Mouse (Mus musculus) intestine, postnatal 0 days (tissue): Measurements from ENCODE around the gene Ppp2r2c. TPM values are rescaled to one million over a fixed set of nuclear protein-coding genes. Genes with fewer than 3 reads are reported as not detected.

Experiments
- ATAC-seq: fragments of 200-750 bp; cut with Nextera tagmentation; 2 replicates; pipeline ENCODE4 v1.8.0; 2017; ENCODE audit warnings: mild to moderate bottlenecking, moderate TSS enrichment, moderate library complexity
- H3K27ac ChIP-seq: fragments of 300-500 bp; sonication (generic); 2 replicates; pipeline ENCODE4 v1.5.1; 2014; ENCODE audit warnings: mild to moderate bottlenecking, low read depth, low read length, moderate library complexity
- H3K27me3 ChIP-seq: fragments of 300-500 bp; sonication (generic); replicated peaks from 2 replicates; pipeline ENCODE4 v1.6.1; 2014; ENCODE audit warnings: low read length, mixed read lengths; ENCODE audit not compliant: control insufficient read depth, insufficient read depth
- H3K36me3 ChIP-seq: fragments of 300-500 bp; sonication (generic); 2 replicates; pipeline ENCODE4 v1.6.1; 2014; ENCODE audit warnings: mild to moderate bottlenecking, moderate library complexity; ENCODE audit not compliant: control insufficient read depth, insufficient read depth
- H3K4me1 ChIP-seq: fragments of 300-500 bp; sonication (generic); replicated peaks from 2 replicates; pipeline ENCODE4 v1.6.1; 2014; ENCODE audit warnings: antibody characterized with exemption, low read length, mixed read lengths; ENCODE audit not compliant: control insufficient read depth, insufficient read depth
- H3K4me2 ChIP-seq: fragments of 300-500 bp; sonication (generic); replicated peaks from 2 replicates; pipeline ENCODE4 v1.6.1; 2014; ENCODE audit warnings: low read depth, mild to moderate bottlenecking, moderate library complexity
- H3K4me3 ChIP-seq: fragments of 300-500 bp; sonication (generic); 2 replicates; pipeline ENCODE4 v1.5.1; 2014; ENCODE audit warnings: low read depth, low read length
- H3K9ac ChIP-seq: fragments of 300-500 bp; sonication (generic); 2 replicates; pipeline ENCODE4 v1.6.1; 2014; ENCODE audit warnings: mild to moderate bottlenecking, low read depth, low read length
- H3K9me3 ChIP-seq: fragments of 300-500 bp; sonication (generic); 2 replicates; pipeline ENCODE4 v1.6.1; 2016; ENCODE audit warnings: mixed run types; ENCODE audit not compliant: control insufficient read depth
- CTCF ChIP-seq: sonication (generic); IDR thresholded peaks from 2 replicates; pipeline ENCODE4 v1.5.1; 2016; ENCODE audit warnings: low read depth, mild to moderate bottlenecking, control low read depth, antibody characterized with exemption, moderate library complexity
- WGBS: fragments of 180-500 bp; shearing (Covaris S2); extraction: QIAGEN DNeasy Blood & Tissue Kit; methylation state at CpG from one replicate; pipeline ENCODE4 v1.1.7; 2014; 5-methylcytosine and 5-hydroxymethylcytosine counted together
- polyA plus RNA-seq: library from polyadenylated mRNA; unstranded; fragments of >200 nt; fragmentation: Nextera tagmentation; extraction: Ambion mirVana; gene quantifications from 2 replicates; pipeline ENCODE4 v1.2.1, GENCODE M21; 2015

The Ppp2r2c gene
- polyA plus RNA-seq, 1 experiment from 2014 or later = 0.95 TPM

DNA sequence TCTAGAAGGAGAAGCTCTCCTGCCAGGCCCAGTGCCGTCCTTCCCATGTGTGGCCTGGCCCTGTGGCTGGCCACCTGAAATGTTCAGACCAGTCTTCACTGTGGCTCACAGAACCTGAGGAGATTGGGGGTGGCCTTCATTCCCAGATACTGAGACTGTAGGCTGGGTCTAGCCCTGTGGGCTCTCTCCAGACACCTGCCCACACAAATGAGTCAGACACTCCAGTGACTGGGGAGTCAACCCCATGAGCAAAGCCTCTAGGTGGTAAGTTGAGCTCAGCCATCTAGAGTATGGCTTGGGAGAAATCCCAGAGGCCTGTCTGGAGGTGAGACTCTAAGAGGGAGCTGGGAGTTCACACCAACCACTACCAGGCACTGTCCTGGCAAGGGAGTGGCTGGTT, 53.6 kb downstream of the Ppp2r2c start:
- no peaks in the 10 kb centered on the region for H3K4me1 ChIP-seq
- H3K27ac ChIP-seq = no peak overlapping the region
- H3K27me3 ChIP-seq = no peaks in the 10 kb centered on the region
- WGBS = 81% methylated on average over 1 of the region's 1 CpGs
- H3K9me3 ChIP-seq = no peaks in the 10 kb centered on the region
- no peaks in the 10 kb centered on the region for H3K36me3 ChIP-seq
- H3K4me2 ChIP-seq = no peak overlapping the region
- no peak overlapping the region for H3K9ac ChIP-seq
- H3K4me3 ChIP-seq = no peak overlapping the region
- no peak for TF ChIP-seq CTCF
- no peak for ATAC-seq

DNA sequence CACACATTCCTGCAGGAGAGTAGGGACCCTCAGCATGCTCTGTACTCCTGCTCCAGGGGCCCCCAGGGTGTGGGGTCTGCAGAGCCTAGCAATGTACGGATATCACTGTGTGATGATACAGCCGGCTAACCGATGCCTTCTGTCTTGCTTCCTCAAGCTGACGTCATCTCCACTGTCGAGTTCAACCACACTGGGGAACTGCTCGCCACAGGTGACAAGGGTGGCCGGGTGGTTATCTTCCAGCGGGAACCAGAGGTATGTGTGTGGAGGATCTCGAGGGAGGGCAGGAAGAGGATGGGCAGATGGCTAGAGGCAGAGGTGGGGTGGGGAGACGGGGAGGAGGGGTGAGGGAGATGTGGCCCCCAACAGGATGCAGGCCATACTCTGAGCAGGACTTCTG, 54.5 kb downstream of the Ppp2r2c start:
- H3K27me3 ChIP-seq = no peaks in the 10 kb centered on the region
- no peak overlapping the region for H3K4me3 ChIP-seq
- 69% methylated on average over 10 of the region's 10 CpGs for WGBS
- H3K36me3 ChIP-seq = no peaks in the 10 kb centered on the region
- no peak overlapping the region for H3K9ac ChIP-seq
- H3K4me2 ChIP-seq = no peak overlapping the region
- TF ChIP-seq CTCF = no peak
- H3K27ac ChIP-seq = no peak overlapping the region
- H3K9me3 ChIP-seq = no peaks in the 10 kb centered on the region
- H3K4me1 ChIP-seq = no peaks in the 10 kb centered on the region
- ATAC-seq = no peak

DNA sequence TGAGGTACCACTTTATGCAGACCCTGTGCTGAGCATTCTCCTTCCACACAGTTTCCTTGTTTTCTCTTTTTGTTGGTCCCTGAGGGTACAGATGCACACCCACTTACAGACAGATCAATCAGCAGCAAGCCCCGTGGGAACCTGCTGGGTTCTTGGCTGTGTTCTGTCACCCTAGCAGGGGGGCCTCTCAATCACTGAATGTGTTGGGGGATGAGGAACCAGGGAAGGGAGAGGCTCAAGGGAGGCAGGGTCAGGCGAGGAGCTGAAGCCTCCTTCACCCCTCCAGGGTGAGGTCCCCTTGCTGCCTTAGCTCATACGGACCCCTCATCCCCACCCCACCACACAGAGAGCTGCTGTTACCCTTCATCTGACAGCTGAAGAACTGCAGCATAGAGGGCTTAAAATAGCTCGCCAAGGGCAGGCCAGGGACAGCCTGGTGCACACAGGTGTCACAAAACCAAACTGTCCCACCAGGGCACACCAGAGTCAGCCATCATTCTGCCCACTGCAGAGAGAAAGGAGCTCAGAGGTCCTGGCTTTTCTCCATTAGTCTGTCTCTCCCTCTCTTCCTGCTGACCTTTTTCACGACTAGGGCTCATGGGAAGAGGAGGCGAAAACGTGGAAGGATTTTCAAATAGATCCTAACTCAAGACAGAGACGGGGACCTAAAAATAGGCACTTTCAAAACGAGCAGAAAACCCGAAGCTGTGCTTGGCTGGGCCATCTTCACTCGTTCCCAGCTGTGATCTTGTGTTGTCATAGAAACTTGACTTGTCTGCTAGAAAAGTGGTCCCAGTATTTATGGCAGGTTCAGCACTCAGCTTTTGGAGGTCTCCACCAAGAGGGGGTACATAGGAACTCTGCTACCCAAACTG, 55.8 kb downstream of the Ppp2r2c start:
- H3K4me3 ChIP-seq = no peak overlapping the region
- H3K4me2 ChIP-seq = no peak overlapping the region
- no peaks in the 10 kb centered on the region for H3K4me1 ChIP-seq
- no peak for TF ChIP-seq CTCF
- 46% methylated on average over 10 of the region's 11 CpGs for WGBS
- no peak for ATAC-seq
- H3K9me3 ChIP-seq = no peaks in the 10 kb centered on the region
- H3K9ac ChIP-seq = no peak overlapping the region
- H3K27ac ChIP-seq = no peak overlapping the region
- no peaks in the 10 kb centered on the region for H3K36me3 ChIP-seq
- no peaks in the 10 kb centered on the region for H3K27me3 ChIP-seq

GRCm38 (mm10) chr5:36928701-36929100, 60.4 kb downstream of the Ppp2r2c start:
- no peak overlapping the region for H3K27ac ChIP-seq
- H3K4me1 ChIP-seq = no peaks in the 10 kb centered on the region
- no peaks in the 10 kb centered on the region for H3K9me3 ChIP-seq
- TF ChIP-seq CTCF = peak; percentile 52
- H3K9ac ChIP-seq = no peak overlapping the region
- no peak overlapping the region for H3K4me2 ChIP-seq
- no peak overlapping the region for H3K4me3 ChIP-seq
- H3K27me3 ChIP-seq = no peaks in the 10 kb centered on the region
- no peak for ATAC-seq
- 51% methylated on average over 4 of the region's 4 CpGs for WGBS
- H3K36me3 ChIP-seq = no peaks in the 10 kb centered on the region

DNA sequence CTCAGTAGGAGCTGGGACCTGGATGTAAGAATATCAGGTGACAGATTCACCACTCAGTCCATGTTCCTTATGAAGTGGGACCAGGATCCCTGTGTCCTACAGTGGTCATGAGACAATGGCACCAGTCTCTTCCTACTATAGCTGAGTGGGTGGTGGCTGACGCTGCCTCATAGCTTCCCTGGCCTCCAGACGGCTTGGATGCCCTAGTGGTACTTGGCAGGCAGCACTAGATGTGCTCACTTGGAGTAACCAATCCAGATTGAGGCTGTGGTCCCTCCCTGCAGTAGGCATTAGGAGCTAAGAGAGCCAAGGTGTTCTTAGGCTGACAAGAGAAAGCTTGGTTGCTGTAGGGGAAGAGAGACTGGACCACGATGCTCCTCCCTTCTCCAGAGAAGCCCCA, 61.1 kb downstream of the Ppp2r2c start:
- Histone ChIP-seq H3K4me2 (no peak overlapping the region), H3K36me3 (no peaks in the 10 kb centered on the region), H3K9ac (no peak overlapping the region), H3K4me1 (no peaks in the 10 kb centered on the region), H3K27ac (no peak overlapping the region), H3K27me3 (no peaks in the 10 kb centered on the region), H3K4me3 (no peak overlapping the region), H3K9me3 (no peaks in the 10 kb centered on the region)
- ATAC-seq = no peak
- WGBS = 61% methylated on average over 3 of the region's 3 CpGs
- no peak for TF ChIP-seq CTCF

- H3K4me2 ChIP-seq = no peak overlapping the region
- ATAC-seq = peak; percentile 84
- H3K9ac ChIP-seq = no peak overlapping the region
- WGBS = 37% methylated on average over 7 of the region's 8 CpGs
- TF ChIP-seq CTCF = no peak
- no peaks in the 10 kb centered on the region for H3K36me3 ChIP-seq
- H3K9me3 ChIP-seq = no peaks in the 10 kb centered on the region
- no peaks in the 10 kb centered on the region for H3K4me1 ChIP-seq
- no peak overlapping the region for H3K27ac ChIP-seq
- H3K27me3 ChIP-seq = no peaks in the 10 kb centered on the region
- H3K4me3 ChIP-seq = no peak overlapping the region
These were observed 65.1 kb downstream of the Ppp2r2c start for GRCm38 (mm10) chr5:36933383-36933782.
